Mouse (Mus musculus) MEL (cell line): ENCODE results near the gene Gpc5.

Experiments
- CTCF ChIP-seq, 3 experiments: IDR thresholded peaks in 2 of 3; conservative IDR thresholded peaks in 1 of 3; 2 replicates each; pipeline ENCODE4 v1.5.1; 2011 to 2012; ENCODE audit warnings: low read length in 3 of 3, low read depth in 2 of 3, mild to moderate bottlenecking in 2 of 3, improper control_type of control experiment in 1 of 3, inconsistent platforms in 1 of 3, mixed read lengths in 1 of 3, moderate library complexity in 1 of 3; ENCODE audit not compliant: control insufficient read depth in 1 of 3, insufficient read depth in 1 of 3, poor library complexity in 1 of 3, severe bottlenecking in 1 of 3
- MAFK ChIP-seq: IDR thresholded peaks from 2 replicates; pipeline ENCODE4 v1.6.1; 2011; ENCODE audit warnings: low read depth, mild to moderate bottlenecking, low read length, improper control_type of control experiment, borderline replicate concordance
- POLR2A ChIP-seq, 2 experiments: IDR thresholded peaks; 2 replicates each; pipeline ENCODE4 v1.6.1; 2011 to 2012; ENCODE audit warnings: low read length in 2 of 2, mild to moderate bottlenecking in 2 of 2, control low read depth in 1 of 2, improper control_type of control experiment in 1 of 2, low read depth in 1 of 2, moderate library complexity in 1 of 2; ENCODE audit not compliant: control insufficient read depth in 1 of 2, insufficient read depth in 1 of 2, poor library complexity in 1 of 2

DNA sequence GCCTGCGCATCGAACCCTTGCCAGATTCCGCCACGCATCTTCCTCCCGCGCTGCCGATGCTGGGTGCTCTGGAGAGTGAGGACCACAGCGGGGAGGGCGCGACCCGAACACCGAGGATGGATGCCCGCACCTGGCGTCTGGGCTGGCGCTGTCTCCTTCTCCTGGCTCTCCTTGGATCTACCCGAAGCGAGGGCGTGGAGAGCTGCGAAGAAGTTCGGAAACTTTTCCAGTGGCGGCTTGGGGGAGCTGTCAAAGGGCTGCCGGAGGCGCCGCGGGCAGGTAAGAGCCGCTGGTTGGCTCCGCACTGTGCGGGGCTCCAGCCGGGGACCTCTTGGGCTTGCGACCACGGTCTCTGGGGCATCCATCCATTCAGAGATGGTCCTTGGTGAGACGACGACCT is 495 bp downstream of the Gpc5 start:
- TF ChIP-seq CTCF (IDR thresholded peaks at IDR 0.05 in 2 of 3, conservative IDR thresholded peaks at IDR 0.05 in 1 of 3; ENCODE audit: control insufficient read depth in 1 of 3, insufficient read depth in 1 of 3, low read depth in 2 of 3, low read length in 3 of 3, poor library complexity in 1 of 3, severe bottlenecking in 1 of 3) (no peak), MAFK (no peak), POLR2A (IDR thresholded peaks at IDR 0.05; ENCODE audit: control insufficient read depth in 1 of 2, insufficient read depth in 1 of 2, low read depth in 1 of 2, low read length in 2 of 2, poor library complexity in 1 of 2) (no peak)
